Mouse (Mus musculus): ENCODE data around the gene Fam89a. TPM values are rescaled to one million over a fixed set of nuclear protein-coding genes. Genes with fewer than 3 reads are reported as not detected.

Gene Fam89a
- polyA plus RNA-seq, 1 experiment from 2014 or later = 8.2 TPM

DNA sequence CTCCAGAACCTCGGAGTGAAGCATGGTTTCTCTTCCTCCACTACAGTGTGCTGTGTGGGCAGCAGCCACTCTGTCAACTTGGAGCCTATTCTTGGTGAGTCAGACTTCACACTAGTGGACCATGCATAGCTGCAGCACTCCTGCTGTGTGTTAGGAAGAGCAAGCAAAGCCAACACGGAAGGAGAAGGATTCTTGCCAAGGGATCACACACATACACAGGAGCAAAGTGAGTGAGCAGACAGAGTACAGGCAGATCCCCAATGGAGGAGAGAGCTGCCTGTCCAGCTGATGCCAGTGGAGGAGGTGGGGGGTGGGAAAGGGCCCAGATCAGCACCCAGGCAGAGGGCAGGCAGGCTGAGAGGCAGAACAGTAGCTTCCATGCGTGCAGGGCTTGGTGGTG, 49.4 kb downstream of the Fam89a start:
- no peaks in the 10 kb centered on the region for H3K4me1 ChIP-seq
- WGBS = 86% methylated on average over 3 of the region's 3 CpGs
- H3K4me3 ChIP-seq = no peak overlapping the region
- no peaks in the 10 kb centered on the region for H3K27me3 ChIP-seq (ENCODE audit: insufficient read depth, poor library complexity, severe bottlenecking)
- no peaks in the 10 kb centered on the region for H3K9me3 ChIP-seq
- H3K36me3 ChIP-seq = peaks cover 69% of the 10 kb centered on the region
- no peak overlapping the region for H3K27ac ChIP-seq
- DNase-seq (ENCODE audit: low spot score) = no peak

DNA sequence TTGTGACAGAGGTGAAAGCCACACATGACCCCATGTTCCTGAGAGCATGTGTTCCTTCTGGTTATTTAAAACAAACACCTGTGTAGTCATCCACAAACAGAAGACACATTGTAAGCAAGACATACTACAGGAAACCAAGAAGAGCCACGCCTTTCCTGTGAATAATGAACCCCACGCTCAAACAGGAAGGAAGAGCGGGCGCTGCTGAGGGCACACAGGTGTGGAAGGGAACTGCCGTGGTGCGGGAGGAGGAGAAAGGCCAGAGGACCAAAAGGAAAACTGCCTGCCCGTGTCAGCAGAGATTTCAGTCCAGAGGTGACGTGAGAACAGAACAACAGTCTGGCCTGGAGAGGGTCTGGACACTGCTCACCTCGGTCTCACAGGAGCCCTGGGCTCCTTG, 50.6 kb downstream of the Fam89a start:
- Histone ChIP-seq H3K4me1 (no peaks in the 10 kb centered on the region), H3K27me3 (ENCODE audit: insufficient read depth, poor library complexity, severe bottlenecking) (no peaks in the 10 kb centered on the region), H3K27ac (no peak overlapping the region), H3K36me3 (peaks cover 64% of the 10 kb centered on the region), H3K4me3 (no peak overlapping the region), H3K9me3 (no peaks in the 10 kb centered on the region)
- WGBS = 86% methylated on average over 9 of the region's 9 CpGs
- DNase-seq (ENCODE audit: low spot score) = no peak

DNA sequence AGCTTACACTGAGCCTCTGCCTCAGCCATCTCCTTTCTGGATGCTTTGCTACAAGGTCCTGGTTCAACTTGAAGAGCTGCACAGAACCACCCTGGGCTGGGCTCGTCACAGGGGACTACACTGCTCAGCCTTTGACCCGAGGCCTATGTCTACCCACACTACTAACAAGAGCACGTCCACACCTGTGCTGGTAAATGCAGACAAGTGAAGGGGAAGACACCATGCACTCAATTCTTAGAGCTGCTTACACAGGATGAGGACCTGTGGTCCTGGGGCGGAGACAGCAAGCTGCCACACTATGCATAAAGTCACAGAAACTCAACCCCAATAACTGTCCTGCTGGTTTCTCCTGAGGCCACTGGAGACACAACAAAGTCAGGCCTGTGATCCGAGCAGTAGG, 51.4 kb downstream of the Fam89a start:
- WGBS = 91% methylated on average over 5 of the region's 5 CpGs
- H3K27me3 ChIP-seq (ENCODE audit: insufficient read depth, poor library complexity, severe bottlenecking) = no peaks in the 10 kb centered on the region
- H3K27ac ChIP-seq = no peak overlapping the region
- H3K36me3 ChIP-seq = peaks cover 67% of the 10 kb centered on the region
- no peaks in the 10 kb centered on the region for H3K4me1 ChIP-seq
- no peaks in the 10 kb centered on the region for H3K9me3 ChIP-seq
- no peak for DNase-seq (ENCODE audit: low spot score)
- no peak overlapping the region for H3K4me3 ChIP-seq

DNA sequence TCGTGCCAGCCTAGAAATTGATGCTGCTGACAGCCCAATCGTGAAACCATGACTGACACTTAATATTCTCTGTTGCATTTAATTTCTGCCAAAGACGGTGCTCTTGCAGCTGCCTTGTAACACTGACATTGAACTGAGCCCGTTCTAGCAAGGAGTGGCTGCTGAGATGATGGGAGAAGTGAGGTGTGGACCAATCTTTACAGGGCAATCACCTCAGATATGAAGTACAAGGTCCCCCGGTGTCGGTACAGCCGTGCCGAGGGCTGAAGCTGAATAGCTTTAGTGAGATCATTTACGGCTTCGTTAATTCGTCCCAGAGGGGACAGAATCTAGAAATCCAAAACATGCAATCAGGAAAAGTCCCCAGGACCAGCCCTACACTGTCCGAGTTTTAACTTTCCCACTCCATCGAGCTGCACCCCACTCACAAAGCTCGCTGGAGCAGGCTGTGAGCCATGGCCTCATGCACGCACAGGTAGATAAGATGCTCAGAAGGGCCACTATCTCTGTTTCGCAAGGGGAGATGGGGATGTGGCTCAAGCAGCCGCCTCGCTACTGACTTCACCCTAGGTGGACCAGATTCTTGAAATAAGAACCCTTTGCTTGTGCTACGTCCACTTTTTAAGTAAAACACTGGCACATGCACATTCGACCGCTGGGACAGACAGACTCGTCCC, 56.1 kb downstream of the Fam89a start:
- WGBS = 92% methylated on average over 22 of the region's 22 CpGs
- H3K27me3 ChIP-seq (ENCODE audit: insufficient read depth, poor library complexity, severe bottlenecking) = no peaks in the 10 kb centered on the region
- H3K9me3 ChIP-seq = no peaks in the 10 kb centered on the region
- no peak overlapping the region for H3K4me3 ChIP-seq
- peaks cover 67% of the 10 kb centered on the region for H3K36me3 ChIP-seq
- H3K27ac ChIP-seq = no peak overlapping the region
- H3K4me1 ChIP-seq = no peaks in the 10 kb centered on the region
- DNase-seq (ENCODE audit: low spot score) = no peak

DNA sequence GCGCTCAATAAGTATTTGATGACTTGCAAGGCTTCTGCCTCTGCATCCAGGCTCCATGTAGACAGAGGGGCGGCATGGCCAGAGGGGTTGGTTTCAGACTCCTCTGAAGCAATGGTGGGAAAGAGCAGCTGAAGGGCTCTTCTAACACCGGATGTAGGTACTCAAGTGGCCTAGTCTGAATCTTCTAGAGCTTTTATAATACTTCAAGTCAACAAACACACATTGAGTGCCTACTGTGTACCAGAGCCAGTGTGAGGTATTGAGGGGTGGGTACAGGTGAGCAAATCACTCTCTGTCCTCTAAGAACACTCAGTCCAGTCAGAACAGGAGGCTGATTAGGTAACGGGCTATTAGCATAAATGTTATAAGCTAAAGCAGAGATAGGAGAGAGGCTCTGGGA, 59.9 kb downstream of the Fam89a start:
- H3K9me3 ChIP-seq = no peaks in the 10 kb centered on the region
- 90% methylated on average over 4 of the region's 4 CpGs for WGBS
- DNase-seq (ENCODE audit: low spot score) = no peak
- no peak overlapping the region for H3K4me3 ChIP-seq
- peaks cover 58% of the 10 kb centered on the region for H3K36me3 ChIP-seq
- H3K4me1 ChIP-seq = no peaks in the 10 kb centered on the region
- no peaks in the 10 kb centered on the region for H3K27me3 ChIP-seq (ENCODE audit: insufficient read depth, poor library complexity, severe bottlenecking)
- H3K27ac ChIP-seq = no peak overlapping the region

Other genes starting within 250 kb of the Fam89a start
- gene Cog2, start 231.1 kb downstream of the Fam89a start, polyA plus RNA-seq (2016; fragmentation: Nextera tagmentation; extraction: Ambion mirVana) = 28.4 and 30.4 TPM in 2 replicates
- gene Agt, start 182.1 kb downstream of the Fam89a start, polyA plus RNA-seq (2016; fragmentation: Nextera tagmentation; extraction: Ambion mirVana) = 0.26 and 0.84 TPM in 2 replicates
- gene Capn9, start 175.7 kb downstream of the Fam89a start, polyA plus RNA-seq (2016; fragmentation: Nextera tagmentation; extraction: Ambion mirVana) = not detected in 2 replicates
- 32.6 and 34.7 TPM in 2 replicates for gene 2310022B05Rik, start 88.5 kb downstream of the Fam89a start, polyA plus RNA-seq (2016; fragmentation: Nextera tagmentation; extraction: Ambion mirVana)
- 43.7 and 44.6 TPM in 2 replicates for gene Ttc13, start 29.8 kb downstream of the Fam89a start, polyA plus RNA-seq (2016; fragmentation: Nextera tagmentation; extraction: Ambion mirVana)
- 21.3 and 26.7 TPM in 2 replicates for gene Arv1, start 29.7 kb downstream of the Fam89a start, polyA plus RNA-seq (2016; fragmentation: Nextera tagmentation; extraction: Ambion mirVana)
- gene Trim67, start 41.3 kb upstream of the Fam89a start, polyA plus RNA-seq (2016; fragmentation: Nextera tagmentation; extraction: Ambion mirVana) = 0.05 and 0.10 TPM in 2 replicates
- gene Gnpat, start 111.2 kb upstream of the Fam89a start, polyA plus RNA-seq (2016; fragmentation: Nextera tagmentation; extraction: Ambion mirVana) = 132 and 134 TPM in 2 replicates
- 66.0 and 67.5 TPM in 2 replicates for gene 2810004N23Rik, start 111.3 kb upstream of the Fam89a start, polyA plus RNA-seq (2016; fragmentation: Nextera tagmentation; extraction: Ambion mirVana)
- gene Exoc8, start 145.9 kb upstream of the Fam89a start, polyA plus RNA-seq (2016; fragmentation: Nextera tagmentation; extraction: Ambion mirVana) = 7.8 and 8.0 TPM in 2 replicates
- gene Sprtn, start 146.1 kb upstream of the Fam89a start, polyA plus RNA-seq (2016; fragmentation: Nextera tagmentation; extraction: Ambion mirVana) = 9.5 and 9.7 TPM in 2 replicates
- 13.2 and 17.0 TPM in 2 replicates for gene Egln1, start 197.5 kb upstream of the Fam89a start, polyA plus RNA-seq (2016; fragmentation: Nextera tagmentation; extraction: Ambion mirVana)

Measured in heart, embryonic 10.5 days (tissue).